Mouse (Mus musculus) B cell, adult 2 months (primary cell): ENCODE measurements around the gene Dgat2l6.
A peak's percentile ranks its signal among the peaks of the same experiment; 100 is the strongest.

Experiments
- DNase-seq, 2 experiments: peaks; one replicate each; pipeline ENCODE4 v3.0.0; 2022

The Dgat2l6 gene

GRCm38 (mm10) chrX:100524471-100524870 is at the start of gene Dgat2l6:
Gene Dgat2l6, plus strand, starts transcription at chrX:100524838.
- DNase-seq, result no peak

- no peak for DNase-seq
Observed at GRCm38 (mm10) chrX:100475569-100476223, 48.9 kb upstream of the Dgat2l6 start.

- peak; percentile 73 to 75 for DNase-seq
Observed at GRCm38 (mm10) chrX:100480317-100480716, 44.3 kb upstream of the Dgat2l6 start.

GRCm38 (mm10) chrX:100493500-100494067 is 31.1 kb upstream of the Dgat2l6 start:
- DNase-seq, result no peak

- peak; percentile 70 to 73 for DNase-seq
Observed at GRCm38 (mm10) chrX:100494068-100494978, 30.3 kb upstream of the Dgat2l6 start, which contains the start of gene Igbp1. Gene Igbp1, plus strand, starts transcription at chrX:100494291.

GRCm38 (mm10) chrX:100504175-100504851 is 20.3 kb upstream of the Dgat2l6 start:
- DNase-seq, result no peak

GRCm38 (mm10) chrX:100508164-100508563 is 16.5 kb upstream of the Dgat2l6 start:
- no peak for DNase-seq

- no peak for DNase-seq
Observed at GRCm38 (mm10) chrX:100509921-100510320, 14.7 kb upstream of the Dgat2l6 start.

GRCm38 (mm10) chrX:100516683-100517082 is 8.0 kb upstream of the Dgat2l6 start:
- no peak for DNase-seq

- DNase-seq, result no peak
Observed at GRCm38 (mm10) chrX:100517626-100518025, 7.0 kb upstream of the Dgat2l6 start.

GRCm38 (mm10) chrX:100518532-100518931 is 6.1 kb upstream of the Dgat2l6 start:
- no peak for DNase-seq

GRCm38 (mm10) chrX:100556026-100556425 is 31.4 kb downstream of the Dgat2l6 start:
- no peak for DNase-seq

GRCm38 (mm10) chrX:100565696-100566095 is 41.1 kb downstream of the Dgat2l6 start:
- DNase-seq, result no peak

- DNase-seq, result no peak
Observed at GRCm38 (mm10) chrX:100571951-100572350, 47.3 kb downstream of the Dgat2l6 start, which contains the start of gene Awat1. Gene Awat1, plus strand, starts transcription at chrX:100572251.

- no peak for DNase-seq
Observed at GRCm38 (mm10) chrX:100594791-100595190, 70.2 kb downstream of the Dgat2l6 start, which contains the start of gene P2ry4. Gene P2ry4, minus strand, starts transcription at chrX:100594869.
